Mouse (Mus musculus): ENCODE results near the gene Slc17a4. TPM values are rescaled to one million over a fixed set of nuclear protein-coding genes. Genes with fewer than 3 reads are reported as not detected.

The Slc17a4 gene
- polyA plus RNA-seq, 1 experiment from 2014 or later = not detected

GRCm38 (mm10) chr13:23933421-23934210 is 18.8 kb upstream of the Slc17a4 start, which contains the start of gene Hist1h2ba:
TSS of gene Hist1h2ba (minus strand) at chr13:23934156.
- Histone ChIP-seq H3K9me3 (ENCODE audit: control insufficient read depth, low read length) (no peaks in the 10 kb centered on the region), H3K4me1 (ENCODE audit: control insufficient read depth, insufficient read depth, low read length) (no peaks in the 10 kb centered on the region), H3K4me2 (no peak within 1 kb of the TSS), H3K36me3 (ENCODE audit: control insufficient read depth, insufficient read depth, low read length) (no peaks in the 10 kb centered on the region), H3K27ac (ENCODE audit: low read depth, low read length) (no peak within 1 kb of the TSS), H3K27me3 (ENCODE audit: control insufficient read depth, insufficient read depth, low read length) (no peaks in the 10 kb centered on the region), H3K9ac (ENCODE audit: low read length) (no peak within 1 kb of the TSS), H3K4me3 (ENCODE audit: low read depth, low read length) (no peak within 1 kb of the TSS)
- WGBS = 92% methylated on average over 36 of the region's 39 CpGs
- DNase-seq (ENCODE audit: low spot score, missing footprints) = no peak
- no peak for ATAC-seq (ENCODE audit: low FRiP score)

GRCm38 (mm10) chr13:23930904-23931303 is 16.1 kb upstream of the Slc17a4 start:
- no peak for ATAC-seq (ENCODE audit: low FRiP score)
- Histone ChIP-seq H3K27ac (ENCODE audit: low read depth, low read length) (no peak overlapping the region), H3K9me3 (ENCODE audit: control insufficient read depth, low read length) (no peaks in the 10 kb centered on the region), H3K4me1 (ENCODE audit: control insufficient read depth, insufficient read depth, low read length) (peaks cover 2% of the 10 kb centered on the region; the same call in 1 of the 2 replicates), H3K36me3 (ENCODE audit: control insufficient read depth, insufficient read depth, low read length) (no peaks in the 10 kb centered on the region), H3K4me2 (no peak overlapping the region), H3K4me3 (ENCODE audit: low read depth, low read length) (no peak overlapping the region), H3K9ac (ENCODE audit: low read length) (no peak overlapping the region), H3K27me3 (ENCODE audit: control insufficient read depth, insufficient read depth, low read length) (no peaks in the 10 kb centered on the region)
- no peak for DNase-seq (ENCODE audit: low spot score, missing footprints)
- WGBS = 74% methylated on average over 11 of the region's 11 CpGs

GRCm38 (mm10) chr13:23930461-23930860 is 15.7 kb upstream of the Slc17a4 start:
- no peak overlapping the region for H3K4me2 ChIP-seq
- H3K4me1 ChIP-seq (ENCODE audit: control insufficient read depth, insufficient read depth, low read length) = peaks cover 2% of the 10 kb centered on the region; the same call in 1 of the 2 replicates
- H3K9ac ChIP-seq (ENCODE audit: low read length) = no peak overlapping the region
- ATAC-seq (ENCODE audit: low FRiP score) (no peak), DNase-seq (ENCODE audit: low spot score, missing footprints) (no peak)
- WGBS = 95% methylated on average over 9 of the region's 9 CpGs
- no peaks in the 10 kb centered on the region for H3K36me3 ChIP-seq (ENCODE audit: control insufficient read depth, insufficient read depth, low read length)
- H3K27me3 ChIP-seq (ENCODE audit: control insufficient read depth, insufficient read depth, low read length) = no peaks in the 10 kb centered on the region
- H3K27ac ChIP-seq (ENCODE audit: low read depth, low read length) = no peak overlapping the region
- no peaks in the 10 kb centered on the region for H3K9me3 ChIP-seq (ENCODE audit: control insufficient read depth, low read length)
- no peak overlapping the region for H3K4me3 ChIP-seq (ENCODE audit: low read depth, low read length)

GRCm38 (mm10) chr13:23928637-23929036 is 13.8 kb upstream of the Slc17a4 start:
- WGBS = 79% methylated on average over 3 of the region's 3 CpGs
- H3K9ac ChIP-seq (ENCODE audit: low read length) = no peak overlapping the region

GRCm38 (mm10) chr13:23925792-23926191 is 11.0 kb upstream of the Slc17a4 start:
- DNase-seq (ENCODE audit: low spot score, missing footprints) (no peak), ATAC-seq (ENCODE audit: low FRiP score) (no peak)
- Histone ChIP-seq H3K4me1 (ENCODE audit: control insufficient read depth, insufficient read depth, low read length) (peaks cover 2% of the 10 kb centered on the region; the same call in 1 of the 2 replicates), H3K4me2 (no peak overlapping the region), H3K9me3 (ENCODE audit: control insufficient read depth, low read length) (no peaks in the 10 kb centered on the region), H3K4me3 (ENCODE audit: low read depth, low read length) (no peak overlapping the region), H3K36me3 (ENCODE audit: control insufficient read depth, insufficient read depth, low read length) (no peaks in the 10 kb centered on the region), H3K27ac (ENCODE audit: low read depth, low read length) (no peak overlapping the region), H3K27me3 (ENCODE audit: control insufficient read depth, insufficient read depth, low read length) (no peaks in the 10 kb centered on the region), H3K9ac (ENCODE audit: low read length) (no peak overlapping the region)
- whole genome bisulfite sequencing = 72% methylated on average over 2 of the region's 2 CpGs

More at GRCm38 (mm10) chr13:23928637-23929036, 13.8 kb upstream of the Slc17a4 start:
- Histone ChIP-seq H3K4me1 (ENCODE audit: control insufficient read depth, insufficient read depth, low read length) (peaks cover 2% of the 10 kb centered on the region; the same call in 1 of the 2 replicates), H3K4me3 (ENCODE audit: low read depth, low read length) (no peak overlapping the region), H3K27me3 (ENCODE audit: control insufficient read depth, insufficient read depth, low read length) (no peaks in the 10 kb centered on the region), H3K4me2 (no peak overlapping the region), H3K36me3 (ENCODE audit: control insufficient read depth, insufficient read depth, low read length) (no peaks in the 10 kb centered on the region), H3K27ac (ENCODE audit: low read depth, low read length) (no peak overlapping the region), H3K9me3 (ENCODE audit: control insufficient read depth, low read length) (no peaks in the 10 kb centered on the region)
- ATAC-seq (ENCODE audit: low FRiP score) (no peak), DNase-seq (ENCODE audit: low spot score, missing footprints) (no peak)

- ATAC-seq (ENCODE audit: low FRiP score) (no peak), DNase-seq (ENCODE audit: low spot score, missing footprints) (no peak)
- 81% methylated on average over 4 of the region's 4 CpGs for WGBS
- Histone ChIP-seq H3K36me3 (ENCODE audit: control insufficient read depth, insufficient read depth, low read length) (no peaks in the 10 kb centered on the region), H3K9ac (ENCODE audit: low read length) (no peak overlapping the region), H3K27me3 (ENCODE audit: control insufficient read depth, insufficient read depth, low read length) (no peaks in the 10 kb centered on the region), H3K27ac (ENCODE audit: low read depth, low read length) (no peak overlapping the region), H3K9me3 (ENCODE audit: control insufficient read depth, low read length) (no peaks in the 10 kb centered on the region), H3K4me2 (no peak overlapping the region), H3K4me3 (ENCODE audit: low read depth, low read length) (no peak overlapping the region), H3K4me1 (ENCODE audit: control insufficient read depth, insufficient read depth, low read length) (peaks cover 2% of the 10 kb centered on the region; the same call in 1 of the 2 replicates)
Observed at GRCm38 (mm10) chr13:23917674-23918073, 2.9 kb upstream of the Slc17a4 start.

- 85% methylated on average over 1 of the region's 1 CpGs for WGBS
- Histone ChIP-seq H3K9ac (ENCODE audit: low read length) (no peak overlapping the region), H3K27me3 (ENCODE audit: control insufficient read depth, insufficient read depth, low read length) (no peaks in the 10 kb centered on the region), H3K4me3 (ENCODE audit: low read depth, low read length) (no peak overlapping the region), H3K27ac (ENCODE audit: low read depth, low read length) (no peak overlapping the region), H3K36me3 (ENCODE audit: control insufficient read depth, insufficient read depth, low read length) (no peaks in the 10 kb centered on the region), H3K4me1 (ENCODE audit: control insufficient read depth, insufficient read depth, low read length) (peaks cover 2% of the 10 kb centered on the region; the same call in 1 of the 2 replicates), H3K4me2 (no peak overlapping the region), H3K9me3 (ENCODE audit: control insufficient read depth, low read length) (no peaks in the 10 kb centered on the region)
- DNase-seq (ENCODE audit: low spot score, missing footprints) = no peak
- no peak for ATAC-seq (ENCODE audit: low FRiP score)
Observed at GRCm38 (mm10) chr13:23916132-23916531, 1.3 kb upstream of the Slc17a4 start.

- ATAC-seq (ENCODE audit: low FRiP score) (no peak), DNase-seq (ENCODE audit: low spot score, missing footprints) (no peak)
- Histone ChIP-seq H3K4me3 (ENCODE audit: low read depth, low read length) (no peak overlapping the region), H3K4me1 (ENCODE audit: control insufficient read depth, insufficient read depth, low read length) (peaks cover 2% of the 10 kb centered on the region; the same call in 1 of the 2 replicates), H3K9me3 (ENCODE audit: control insufficient read depth, low read length) (no peaks in the 10 kb centered on the region), H3K27me3 (ENCODE audit: control insufficient read depth, insufficient read depth, low read length) (no peaks in the 10 kb centered on the region), H3K27ac (ENCODE audit: low read depth, low read length) (no peak overlapping the region), H3K4me2 (no peak overlapping the region), H3K9ac (ENCODE audit: low read length) (no peak overlapping the region), H3K36me3 (ENCODE audit: control insufficient read depth, insufficient read depth, low read length) (no peaks in the 10 kb centered on the region)
- WGBS = 54% methylated on average over 6 of the region's 6 CpGs
Observed at GRCm38 (mm10) chr13:23913791-23914306, 960 bp downstream of the Slc17a4 start.

- Histone ChIP-seq H3K27ac (ENCODE audit: low read depth, low read length) (no peak overlapping the region), H3K9me3 (ENCODE audit: control insufficient read depth, low read length) (no peaks in the 10 kb centered on the region), H3K9ac (ENCODE audit: low read length) (no peak overlapping the region), H3K4me1 (ENCODE audit: control insufficient read depth, insufficient read depth, low read length) (peaks cover 2% of the 10 kb centered on the region; the same call in 1 of the 2 replicates), H3K4me2 (no peak overlapping the region), H3K36me3 (ENCODE audit: control insufficient read depth, insufficient read depth, low read length) (no peaks in the 10 kb centered on the region), H3K4me3 (ENCODE audit: low read depth, low read length) (no peak overlapping the region), H3K27me3 (ENCODE audit: control insufficient read depth, insufficient read depth, low read length) (no peaks in the 10 kb centered on the region)
- ATAC-seq (ENCODE audit: low FRiP score) = no peak
- no peak for DNase-seq (ENCODE audit: low spot score, missing footprints)
- WGBS = 90% methylated on average over 5 of the region's 5 CpGs
Observed at GRCm38 (mm10) chr13:23911335-23911734, 3.5 kb downstream of the Slc17a4 start.

Data from midbrain, embryonic 11.5 days (tissue).